Mouse (Mus musculus): ENCODE data around the gene Btbd35f28.
"Not testable (repeated sequence)": the region's sequence is repeated elsewhere in the genome, so short reads cannot be mapped to it uniquely, and the experiment has no call there.

Btbd35f28 gene

GRCm38 (mm10) chrX:4196276-4196675 is at the start of gene Btbd35f28:
Gene Btbd35f28 (plus strand): TSS chrX:4196576.
- DNase-seq = not testable (repeated sequence)
